Mouse (Mus musculus): ENCODE results near the gene Eya2. TPM values are rescaled to one million over a fixed set of nuclear protein-coding genes. Genes with fewer than 3 reads are reported as not detected.

The Eya2 gene
- polyA plus RNA-seq, 1 experiment from 2014 or later, result not detected

DNA sequence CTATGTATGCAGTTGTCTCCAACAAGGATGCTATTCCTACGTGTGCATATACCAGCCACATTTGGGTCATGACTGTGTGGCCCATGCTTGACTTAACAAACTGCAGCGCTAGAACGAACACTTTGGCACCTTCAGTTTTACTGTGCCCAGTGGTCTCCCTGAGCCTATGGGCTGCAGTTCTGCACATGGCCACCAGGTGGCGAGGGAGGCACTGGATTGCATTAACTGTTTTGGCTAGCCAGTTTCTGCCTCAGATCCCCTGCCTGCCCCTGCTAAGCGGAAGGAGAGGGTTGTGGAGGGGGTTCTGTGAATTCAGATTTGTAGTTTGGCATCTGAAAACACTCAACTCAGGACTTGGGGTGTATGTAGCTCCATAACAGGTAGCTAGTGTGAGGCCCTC is 187.5 kb downstream of the Eya2 start:
- 30% methylated on average over 5 of the region's 5 CpGs for WGBS (ENCODE audit: insufficient replicate concordance)
- Histone ChIP-seq H3K4me3 (replicated peaks) (no peak overlapping the region), H3K4me2 (no peak overlapping the region), H3K36me3 (replicated peaks) (peaks cover 56% of the 10 kb centered on the region), H3K27me3 (no peaks in the 10 kb centered on the region), H3K9me3 (replicated peaks) (no peaks in the 10 kb centered on the region), H3K4me1 (replicated peaks) (no peaks in the 10 kb centered on the region), H3K27ac (replicated peaks) (no peak overlapping the region), H3K9ac (no peak overlapping the region)
- ATAC-seq (ENCODE audit: insufficient read depth), result 0 out of 2 replicates have a peak, but pooled peaks have one; percentile 16

DNA sequence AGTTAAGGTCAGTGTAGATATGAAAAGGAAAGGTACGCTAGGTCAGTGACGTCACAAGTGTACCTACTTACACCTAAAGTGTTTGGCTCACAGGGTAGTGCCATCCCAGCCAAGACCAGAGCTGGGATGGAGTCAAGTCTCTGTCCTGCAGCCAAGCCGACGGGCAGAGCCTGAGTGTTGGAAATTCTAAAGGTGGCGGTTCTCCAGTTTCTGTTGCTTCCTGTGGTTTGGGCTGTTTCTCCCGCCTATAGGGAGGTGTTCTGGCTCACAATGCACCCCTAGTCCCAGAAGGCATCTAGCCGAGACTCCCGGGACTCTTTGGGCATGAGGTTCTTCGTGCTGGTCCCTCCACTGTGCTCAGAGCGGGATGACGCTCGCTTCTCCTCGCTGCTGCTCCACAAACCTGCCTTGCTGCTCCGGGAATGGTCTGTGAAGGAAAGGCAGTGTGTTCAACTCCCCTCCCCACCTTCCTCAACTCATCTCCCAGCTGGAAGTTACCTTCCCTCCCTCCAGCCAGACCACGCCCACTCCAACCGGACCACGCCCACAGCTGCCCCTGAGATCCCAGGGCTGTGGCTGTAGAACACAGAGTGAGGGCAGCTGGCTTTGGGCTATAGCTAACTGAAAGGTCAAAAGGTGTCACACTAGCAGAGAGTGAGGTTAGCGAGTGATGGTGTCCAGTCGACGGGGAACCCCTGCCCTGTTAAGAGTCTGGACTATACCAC is 190.6 kb downstream of the Eya2 start:
- H3K36me3 ChIP-seq (replicated peaks), result peaks cover 88% of the 10 kb centered on the region

DNA sequence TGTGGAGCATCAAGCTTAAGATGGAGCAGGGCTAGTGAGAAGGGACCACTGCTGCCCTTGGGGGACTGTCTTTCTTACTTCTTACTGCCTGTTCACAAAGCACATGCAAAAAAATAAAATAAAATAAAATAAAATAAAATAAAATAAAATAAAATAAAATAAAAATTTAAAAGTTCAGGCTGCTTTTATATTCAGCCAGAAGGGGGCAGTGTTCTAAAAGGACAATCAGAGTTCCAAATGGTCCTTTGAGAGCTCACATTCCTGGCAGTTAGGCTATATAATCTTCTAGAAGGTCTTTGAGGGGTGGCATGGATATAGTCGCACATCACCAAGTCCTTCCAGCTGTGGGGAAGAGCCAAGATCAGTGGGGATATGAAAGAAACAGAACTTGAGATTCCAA is 191.6 kb downstream of the Eya2 start:
- H3K4me3 ChIP-seq (replicated peaks), result no peak overlapping the region
- ATAC-seq (ENCODE audit: insufficient read depth), result no peak
- no peaks in the 10 kb centered on the region for H3K9me3 ChIP-seq (replicated peaks)
- H3K27me3 ChIP-seq, result no peaks in the 10 kb centered on the region
- 61% methylated on average over 1 of the region's 1 CpGs for WGBS (ENCODE audit: insufficient replicate concordance)
- H3K36me3 ChIP-seq (replicated peaks), result peaks cover 95% of the 10 kb centered on the region
- no peaks in the 10 kb centered on the region for H3K4me1 ChIP-seq (replicated peaks)
- H3K27ac ChIP-seq (replicated peaks), result no peak overlapping the region
- H3K4me2 ChIP-seq, result no peak overlapping the region
- no peak overlapping the region for H3K9ac ChIP-seq

More for the DNA sequence above, 190.6 kb downstream of the Eya2 start:
- WGBS (ENCODE audit: insufficient replicate concordance), result 80% methylated on average over 20 of the region's 20 CpGs
- no peaks in the 10 kb centered on the region for H3K9me3 ChIP-seq (replicated peaks)
- no peaks in the 10 kb centered on the region for H3K27me3 ChIP-seq
- H3K27ac ChIP-seq (replicated peaks), result no peak overlapping the region
- H3K4me3 ChIP-seq (replicated peaks), result no peak overlapping the region
- H3K4me2 ChIP-seq, result no peak overlapping the region
- no peak for ATAC-seq (ENCODE audit: insufficient read depth)
- no peaks in the 10 kb centered on the region for H3K4me1 ChIP-seq (replicated peaks)
- H3K9ac ChIP-seq, result no peak overlapping the region

DNA sequence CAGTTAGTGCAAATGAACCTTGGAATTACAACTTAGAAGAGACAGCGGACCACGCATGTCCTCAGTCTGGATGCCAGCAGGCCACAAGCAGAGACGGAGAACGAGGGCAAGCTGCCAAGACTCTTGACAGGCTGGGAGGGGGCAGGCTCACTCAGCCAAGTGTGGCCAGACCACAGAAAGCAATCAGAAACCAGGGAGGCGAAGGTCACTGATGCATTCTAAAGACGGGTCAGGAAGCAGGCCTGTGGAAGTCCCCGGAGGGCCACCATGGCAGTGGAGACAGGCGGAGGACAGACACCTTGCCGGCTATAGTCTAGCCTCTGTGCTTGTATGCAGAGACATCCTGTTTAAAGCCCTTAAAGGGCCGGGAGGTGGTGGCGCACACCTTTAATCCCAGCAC is 193.2 kb downstream of the Eya2 start:
- H3K4me3 ChIP-seq (replicated peaks), result no peak overlapping the region
- H3K4me1 ChIP-seq (replicated peaks), result no peaks in the 10 kb centered on the region
- no peaks in the 10 kb centered on the region for H3K9me3 ChIP-seq (replicated peaks)
- H3K36me3 ChIP-seq (replicated peaks), result peaks cover 100% of the 10 kb centered on the region
- H3K9ac ChIP-seq, result no peak overlapping the region
- WGBS (ENCODE audit: insufficient replicate concordance), result 76% methylated on average over 11 of the region's 11 CpGs
- no peak overlapping the region for H3K4me2 ChIP-seq
- H3K27me3 ChIP-seq, result no peaks in the 10 kb centered on the region
- ATAC-seq (ENCODE audit: insufficient read depth), result no peak
- H3K27ac ChIP-seq (replicated peaks), result no peak overlapping the region

GRCm38 (mm10) chr2:165788796-165789195 is 194.0 kb downstream of the Eya2 start:
- H3K4me2 ChIP-seq, result no peak overlapping the region
- H3K36me3 ChIP-seq (replicated peaks), result peaks cover 100% of the 10 kb centered on the region
- no peaks in the 10 kb centered on the region for H3K9me3 ChIP-seq (replicated peaks)
- peaks cover 2% of the 10 kb centered on the region; the same call in 1 of the 2 replicates for H3K4me1 ChIP-seq (replicated peaks)
- no peak overlapping the region for H3K4me3 ChIP-seq (replicated peaks)
- no peak overlapping the region for H3K9ac ChIP-seq
- no peak overlapping the region for H3K27ac ChIP-seq (replicated peaks)
- ATAC-seq (ENCODE audit: insufficient read depth), result no peak
- 85% methylated on average over 9 of the region's 9 CpGs for WGBS (ENCODE audit: insufficient replicate concordance)
- no peaks in the 10 kb centered on the region for H3K27me3 ChIP-seq

DNA sequence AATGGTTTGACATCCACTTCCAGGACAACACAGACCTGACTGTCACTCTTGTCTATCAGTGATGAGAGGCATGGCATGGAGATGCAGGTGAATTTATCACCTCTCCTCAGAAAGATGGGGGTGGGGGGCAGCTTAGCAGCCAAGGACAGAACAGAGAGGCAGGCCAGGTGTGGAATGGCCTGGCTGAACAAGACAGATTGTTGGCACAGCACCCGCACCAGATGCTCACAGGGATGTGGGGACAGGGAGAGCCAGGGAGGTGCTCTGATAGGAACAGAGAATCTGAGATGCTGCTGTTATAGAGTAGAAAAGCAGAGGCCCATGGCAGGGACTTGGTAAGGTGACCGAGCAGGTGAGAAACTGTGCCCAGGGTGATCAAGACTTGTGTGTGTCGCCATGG is 194.8 kb downstream of the Eya2 start:
- H3K9ac ChIP-seq, result no peak overlapping the region
- H3K4me1 ChIP-seq (replicated peaks), result peaks cover 8% of the 10 kb centered on the region; the same call in 1 of the 2 replicates
- ATAC-seq (ENCODE audit: insufficient read depth), result no peak
- 89% methylated on average over 3 of the region's 3 CpGs for WGBS (ENCODE audit: insufficient replicate concordance)
- no peaks in the 10 kb centered on the region for H3K27me3 ChIP-seq
- no peak overlapping the region for H3K27ac ChIP-seq (replicated peaks)
- H3K36me3 ChIP-seq (replicated peaks), result peaks cover 100% of the 10 kb centered on the region
- no peak overlapping the region for H3K4me3 ChIP-seq (replicated peaks)
- no peaks in the 10 kb centered on the region for H3K9me3 ChIP-seq (replicated peaks)
- no peak overlapping the region for H3K4me2 ChIP-seq

DNA sequence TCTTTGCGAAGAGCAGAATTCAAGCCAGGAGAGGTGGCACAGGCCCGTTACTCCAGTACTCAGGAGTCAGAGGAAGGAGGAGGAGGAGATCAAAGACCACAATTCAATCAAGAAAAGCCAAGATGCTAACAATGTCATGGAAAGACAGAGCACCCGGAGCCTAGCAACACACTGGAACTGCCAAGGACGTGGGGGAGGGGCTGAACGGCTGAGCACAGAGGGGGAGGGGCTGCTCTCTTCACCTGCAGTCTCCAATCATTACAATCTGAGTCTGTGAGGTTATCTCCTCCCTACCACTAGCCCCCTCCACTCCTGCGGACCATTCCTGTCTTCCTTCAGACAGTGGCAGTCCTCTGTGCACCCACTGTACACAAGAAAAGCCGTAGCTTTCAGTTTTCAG is 196.2 kb downstream of the Eya2 start:
- no peak overlapping the region for H3K27ac ChIP-seq (replicated peaks)
- no peak overlapping the region for H3K4me2 ChIP-seq
- H3K36me3 ChIP-seq (replicated peaks), result peaks cover 96% of the 10 kb centered on the region
- peaks cover 8% of the 10 kb centered on the region; the same call in 1 of the 2 replicates for H3K4me1 ChIP-seq (replicated peaks)
- no peak overlapping the region for H3K9ac ChIP-seq
- no peak overlapping the region for H3K4me3 ChIP-seq (replicated peaks)
- WGBS (ENCODE audit: insufficient replicate concordance), result 80% methylated on average over 7 of the region's 7 CpGs
- ATAC-seq (ENCODE audit: insufficient read depth), result no peak
- no peaks in the 10 kb centered on the region for H3K27me3 ChIP-seq
- H3K9me3 ChIP-seq (replicated peaks), result no peaks in the 10 kb centered on the region

- no peaks in the 10 kb centered on the region for H3K9me3 ChIP-seq (replicated peaks)
- no peak overlapping the region for H3K4me2 ChIP-seq
- no peak overlapping the region for H3K27ac ChIP-seq (replicated peaks)
- no peak overlapping the region for H3K9ac ChIP-seq
- no peaks in the 10 kb centered on the region for H3K27me3 ChIP-seq
- ATAC-seq (ENCODE audit: insufficient read depth), result 0 out of 2 replicates have a peak, but pooled peaks have one; percentile 7
- peaks cover 8% of the 10 kb centered on the region; the same call in 1 of the 2 replicates for H3K4me1 ChIP-seq (replicated peaks)
- no peak overlapping the region for H3K4me3 ChIP-seq (replicated peaks)
- WGBS (ENCODE audit: insufficient replicate concordance), result 63% methylated on average over 9 of the region's 9 CpGs
- peaks cover 96% of the 10 kb centered on the region for H3K36me3 ChIP-seq (replicated peaks)
These were observed 196.8 kb downstream of the Eya2 start for GRCm38 (mm10) chr2:165791657-165792056.

GRCm38 (mm10) chr2:165792431-165793282 is 197.8 kb downstream of the Eya2 start:
- Histone ChIP-seq H3K27ac (replicated peaks) (no peak overlapping the region), H3K4me1 (replicated peaks) (peaks cover 8% of the 10 kb centered on the region; the same call in 1 of the 2 replicates), H3K36me3 (replicated peaks) (peaks cover 96% of the 10 kb centered on the region), H3K27me3 (no peaks in the 10 kb centered on the region), H3K9me3 (replicated peaks) (no peaks in the 10 kb centered on the region), H3K4me2 (no peak overlapping the region), H3K9ac (no peak overlapping the region), H3K4me3 (replicated peaks) (no peak overlapping the region)
- no peak for ATAC-seq (ENCODE audit: insufficient read depth)
- 60% methylated on average over 25 of the region's 25 CpGs for WGBS (ENCODE audit: insufficient replicate concordance)

- Histone ChIP-seq H3K27ac (replicated peaks) (no peak overlapping the region), H3K9me3 (replicated peaks) (no peaks in the 10 kb centered on the region), H3K4me1 (replicated peaks) (peaks cover 8% of the 10 kb centered on the region; the same call in 1 of the 2 replicates), H3K4me2 (no peak overlapping the region), H3K4me3 (replicated peaks) (no peak overlapping the region), H3K27me3 (no peaks in the 10 kb centered on the region), H3K9ac (no peak overlapping the region), H3K36me3 (replicated peaks) (peaks cover 95% of the 10 kb centered on the region)
- WGBS (ENCODE audit: insufficient replicate concordance), result 14% methylated on average over 3 of the region's 3 CpGs
- ATAC-seq (ENCODE audit: insufficient read depth), result no peak
These were observed 198.4 kb downstream of the Eya2 start for GRCm38 (mm10) chr2:165793283-165793638.

DNA sequence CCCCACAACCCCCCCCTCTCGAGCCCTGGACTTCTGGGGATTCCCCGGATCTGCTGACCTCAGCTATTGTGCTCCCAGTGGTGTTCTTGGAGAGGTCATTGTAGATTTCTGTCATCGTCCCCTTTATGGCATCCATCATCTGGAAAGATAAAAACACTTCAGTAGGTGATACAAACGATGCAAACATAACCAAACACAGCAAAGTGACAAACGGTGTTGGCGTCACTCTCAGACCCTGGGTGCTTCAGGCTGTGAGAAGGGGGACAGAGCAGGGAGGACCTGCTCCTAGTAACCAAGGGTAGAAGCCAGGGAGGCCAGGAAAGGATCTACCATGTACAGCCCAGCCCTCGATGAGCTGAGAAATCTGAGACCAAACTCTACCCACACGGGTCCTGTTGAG is 203.0 kb downstream of the Eya2 start:
- no peak for ATAC-seq (ENCODE audit: insufficient read depth)
- 79% methylated on average over 8 of the region's 8 CpGs for WGBS (ENCODE audit: insufficient replicate concordance)
- Histone ChIP-seq H3K4me2 (no peak overlapping the region), H3K9ac (no peak overlapping the region), H3K4me3 (replicated peaks) (no peak overlapping the region), H3K27ac (replicated peaks) (no peak overlapping the region), H3K4me1 (replicated peaks) (peaks cover 8% of the 10 kb centered on the region; the same call in 1 of the 2 replicates), H3K36me3 (replicated peaks) (peaks cover 92% of the 10 kb centered on the region), H3K27me3 (no peaks in the 10 kb centered on the region), H3K9me3 (replicated peaks) (no peaks in the 10 kb centered on the region)
